Mouse (Mus musculus): ENCODE measurements around the gene Ano9.

- TF ChIP-seq E2F4 (IDR thresholded peaks at IDR 0.05; ENCODE audit: insufficient read depth): no peak
- TF ChIP-seq TCF12 (IDR thresholded peaks at IDR 0.05; ENCODE audit: insufficient read depth, poor library complexity, severe bottlenecking): no peak
- TF ChIP-seq TCF3 (IDR thresholded peaks at IDR 0.05; ENCODE audit: insufficient read length, low read depth): no peak
- no peak for TF ChIP-seq POLR2A (IDR thresholded peaks at IDR 0.05; ENCODE audit: insufficient read length, low read depth)
- no peak for TF ChIP-seq REST (IDR thresholded peaks at IDR 0.05; ENCODE audit: insufficient read depth, insufficient read length)
These were observed 21.6 kb downstream of the Ano9 start for GRCm38 (mm10) chr7:141096021-141096420.
